Mouse (Mus musculus): ENCODE measurements at regions not wholly inside any gene's neighbourhood (a gene's known extent, or its start where the extent isn't known, plus 50 kb on each side); places are given as distances from the start of the nearest gene placed in this dataset.

DNA sequence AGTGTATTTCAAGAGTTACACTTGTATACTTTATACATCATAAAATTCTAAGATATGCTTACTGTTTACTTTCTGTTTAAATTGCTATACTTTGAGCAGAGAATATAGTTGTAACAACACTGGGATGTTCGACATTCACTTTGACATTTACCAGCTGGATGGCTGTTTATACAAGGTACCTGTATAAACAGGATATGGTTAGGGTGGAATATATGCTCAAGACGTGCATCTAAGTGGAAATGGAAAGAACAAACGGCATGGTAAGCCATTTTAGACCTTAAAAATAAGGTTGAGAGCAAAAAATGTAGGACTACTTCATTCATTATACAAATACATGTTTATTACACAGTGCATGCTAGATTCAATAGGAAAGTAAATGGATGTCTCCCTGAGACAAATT lies 195.9 kb upstream of the Rasa1 start:
- no peaks in the 10 kb centered on the region; the same call in none of the 2 replicates for H3K4me1 ChIP-seq (replicated peaks; ENCODE audit: control insufficient read depth, insufficient read depth, low read length)
- no peak for DNase-seq
- WGBS = 72% methylated on average over 3 of the region's 3 CpGs
- no peak overlapping the region for H3K4me3 ChIP-seq (ENCODE audit: control insufficient read depth, insufficient read depth, low read length)
- TF ChIP-seq POLR2A (IDR thresholded peaks at IDR 0.05; ENCODE audit: control insufficient read depth, extremely low read depth, insufficient read depth, low read length, poor library complexity) (no peak), CTCF (IDR thresholded peaks at IDR 0.05; ENCODE audit: borderline replicate concordance, control insufficient read depth, extremely low read depth, insufficient read depth, low read length, poor library complexity) (no peak)
- no peaks in the 10 kb centered on the region for H3K27me3 ChIP-seq (ENCODE audit: control insufficient read depth, insufficient read depth, low read length)
- no peaks in the 10 kb centered on the region for H3K36me3 ChIP-seq (ENCODE audit: control insufficient read depth, insufficient read depth, low read length)
- no peak overlapping the region for H3K27ac ChIP-seq (ENCODE audit: control insufficient read depth, insufficient read depth, low read length)

DNA sequence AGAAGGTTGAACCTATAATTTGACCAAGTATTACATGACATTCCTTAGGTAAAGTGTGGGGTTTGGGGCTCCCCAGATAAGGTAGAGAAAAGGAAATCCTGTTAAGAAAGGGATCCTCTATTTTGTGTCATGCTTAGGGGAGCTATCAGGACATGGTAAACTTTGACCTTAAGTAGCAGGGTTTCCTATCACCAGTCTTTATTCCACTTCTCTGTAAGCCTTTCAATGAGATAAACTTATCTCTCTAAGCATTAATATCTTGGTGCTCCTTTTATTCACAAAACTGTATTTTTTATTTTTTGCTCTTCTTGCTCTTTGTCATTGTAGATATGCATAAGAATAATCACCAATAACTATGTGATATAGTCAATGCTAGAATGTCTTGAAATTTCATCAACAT lies 194.4 kb upstream of the Rasa1 start:
- Histone ChIP-seq H3K36me3 (ENCODE audit: control insufficient read depth, insufficient read depth, low read length) (no peaks in the 10 kb centered on the region), H3K4me1 (replicated peaks; ENCODE audit: control insufficient read depth, insufficient read depth, low read length) (no peaks in the 10 kb centered on the region; the same call in none of the 2 replicates), H3K27me3 (ENCODE audit: control insufficient read depth, insufficient read depth, low read length) (no peaks in the 10 kb centered on the region), H3K4me3 (ENCODE audit: control insufficient read depth, insufficient read depth, low read length) (no peak overlapping the region), H3K27ac (ENCODE audit: control insufficient read depth, insufficient read depth, low read length) (no peak overlapping the region)
- TF ChIP-seq POLR2A (IDR thresholded peaks at IDR 0.05; ENCODE audit: control insufficient read depth, extremely low read depth, insufficient read depth, low read length, poor library complexity) = no peak
- TF ChIP-seq CTCF (IDR thresholded peaks at IDR 0.05; ENCODE audit: borderline replicate concordance, control insufficient read depth, extremely low read depth, insufficient read depth, low read length, poor library complexity) = no peak
- no peak for DNase-seq

DNA sequence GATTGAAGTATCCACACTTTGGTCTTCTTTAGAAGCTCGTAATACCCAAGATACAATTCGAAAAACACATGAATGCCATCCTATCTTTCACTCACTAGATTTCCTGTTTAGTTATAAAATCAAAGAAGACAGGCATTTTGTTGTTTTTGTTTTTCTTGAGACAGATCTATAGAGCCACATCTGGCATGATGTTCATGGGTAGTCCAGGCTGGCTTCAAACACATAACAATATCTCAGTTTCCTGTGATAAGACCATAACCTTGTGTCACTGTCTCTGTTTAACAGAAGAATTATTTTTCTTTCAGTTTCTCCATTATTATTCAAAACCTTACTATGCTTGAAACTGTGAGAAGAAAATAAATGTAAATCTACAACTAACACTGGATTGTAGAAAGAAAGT lies 190.5 kb upstream of the Rasa1 start:
- no peaks in the 10 kb centered on the region for H3K4me1 ChIP-seq (replicated peaks; ENCODE audit: control insufficient read depth, insufficient read depth, low read length)
- H3K36me3 ChIP-seq (ENCODE audit: control insufficient read depth, insufficient read depth, low read length) = no peaks in the 10 kb centered on the region
- 94% methylated on average over 2 of the region's 2 CpGs for WGBS
- DNase-seq = no peak
- no peak overlapping the region for H3K27ac ChIP-seq (ENCODE audit: control insufficient read depth, insufficient read depth, low read length)
- no peak overlapping the region for H3K4me3 ChIP-seq (ENCODE audit: control insufficient read depth, insufficient read depth, low read length)
- H3K27me3 ChIP-seq (ENCODE audit: control insufficient read depth, insufficient read depth, low read length) = no peaks in the 10 kb centered on the region
- TF ChIP-seq POLR2A (IDR thresholded peaks at IDR 0.05; ENCODE audit: control insufficient read depth, extremely low read depth, insufficient read depth, low read length, poor library complexity) (no peak), CTCF (IDR thresholded peaks at IDR 0.05; ENCODE audit: borderline replicate concordance, control insufficient read depth, extremely low read depth, insufficient read depth, low read length, poor library complexity) (no peak)

DNA sequence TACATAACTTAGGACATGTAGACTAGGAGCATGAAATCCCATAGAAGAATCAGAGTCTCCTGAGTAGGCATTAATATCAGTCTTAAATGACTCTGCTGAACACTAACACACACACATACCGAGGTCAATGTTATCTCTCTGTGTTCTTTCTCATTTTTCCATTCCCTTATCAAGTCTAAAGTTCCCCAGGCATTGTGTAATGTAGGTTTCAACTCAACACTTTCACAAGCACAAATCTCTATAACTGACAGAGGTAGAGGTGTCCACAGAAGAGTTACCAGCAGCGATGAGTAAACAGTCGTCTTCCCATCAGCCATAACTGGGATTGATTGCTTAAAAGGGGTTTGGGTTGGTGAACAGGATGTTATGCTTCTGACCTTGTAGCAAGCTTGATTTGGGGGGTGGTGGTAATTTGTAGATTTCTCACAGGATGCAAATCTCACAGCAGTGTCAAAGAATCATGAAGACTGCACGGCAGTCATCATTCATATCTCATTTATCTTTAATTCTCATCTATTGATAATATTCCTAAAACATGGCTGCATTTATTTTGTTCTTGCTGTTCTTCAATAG lies 187.4 kb upstream of the Rasa1 start:
- no peaks in the 10 kb centered on the region for H3K36me3 ChIP-seq (ENCODE audit: control insufficient read depth, insufficient read depth, low read length)
- H3K27ac ChIP-seq (ENCODE audit: control insufficient read depth, insufficient read depth, low read length) = no peak overlapping the region
- 92% methylated on average over 4 of the region's 4 CpGs for WGBS
- H3K4me1 ChIP-seq (replicated peaks; ENCODE audit: control insufficient read depth, insufficient read depth, low read length) = no peaks in the 10 kb centered on the region
- DNase-seq = no peak
- H3K27me3 ChIP-seq (ENCODE audit: control insufficient read depth, insufficient read depth, low read length) = no peaks in the 10 kb centered on the region
- no peak for TF ChIP-seq CTCF (IDR thresholded peaks at IDR 0.05; ENCODE audit: borderline replicate concordance, control insufficient read depth, extremely low read depth, insufficient read depth, low read length, poor library complexity)
- no peak overlapping the region for H3K4me3 ChIP-seq (ENCODE audit: control insufficient read depth, insufficient read depth, low read length)

DNA sequence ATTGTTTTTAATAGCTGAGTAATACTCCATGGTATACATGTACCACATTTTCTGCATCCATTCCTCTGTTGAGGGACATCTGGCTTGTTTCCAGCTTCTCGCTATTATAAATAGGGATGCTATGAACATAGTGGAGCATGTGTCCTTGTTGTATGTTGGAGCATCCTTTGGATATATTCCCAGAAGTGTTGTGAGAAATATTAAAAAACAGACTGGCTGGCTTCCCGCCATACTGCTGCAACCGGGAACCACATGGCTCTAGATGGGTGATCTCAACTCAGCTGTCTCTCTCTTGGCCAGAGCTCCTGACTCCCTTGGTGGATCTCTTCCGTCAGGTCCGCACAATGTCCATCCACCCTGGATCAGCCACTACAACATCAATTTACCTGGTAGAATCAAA lies 182.4 kb upstream of the Rasa1 start:
- no peak for DNase-seq
- Histone ChIP-seq H3K27me3 (ENCODE audit: control insufficient read depth, insufficient read depth, low read length) (no peaks in the 10 kb centered on the region), H3K4me3 (ENCODE audit: control insufficient read depth, insufficient read depth, low read length) (no peak overlapping the region), H3K36me3 (ENCODE audit: control insufficient read depth, insufficient read depth, low read length) (no peaks in the 10 kb centered on the region), H3K4me1 (replicated peaks; ENCODE audit: control insufficient read depth, insufficient read depth, low read length) (no peaks in the 10 kb centered on the region), H3K27ac (ENCODE audit: control insufficient read depth, insufficient read depth, low read length) (no peak overlapping the region)
- WGBS = 97% methylated on average over 5 of the region's 5 CpGs
- TF ChIP-seq POLR2A (IDR thresholded peaks at IDR 0.05; ENCODE audit: control insufficient read depth, extremely low read depth, insufficient read depth, low read length, poor library complexity) (no peak), CTCF (IDR thresholded peaks at IDR 0.05; ENCODE audit: borderline replicate concordance, control insufficient read depth, extremely low read depth, insufficient read depth, low read length, poor library complexity) (no peak)

DNA sequence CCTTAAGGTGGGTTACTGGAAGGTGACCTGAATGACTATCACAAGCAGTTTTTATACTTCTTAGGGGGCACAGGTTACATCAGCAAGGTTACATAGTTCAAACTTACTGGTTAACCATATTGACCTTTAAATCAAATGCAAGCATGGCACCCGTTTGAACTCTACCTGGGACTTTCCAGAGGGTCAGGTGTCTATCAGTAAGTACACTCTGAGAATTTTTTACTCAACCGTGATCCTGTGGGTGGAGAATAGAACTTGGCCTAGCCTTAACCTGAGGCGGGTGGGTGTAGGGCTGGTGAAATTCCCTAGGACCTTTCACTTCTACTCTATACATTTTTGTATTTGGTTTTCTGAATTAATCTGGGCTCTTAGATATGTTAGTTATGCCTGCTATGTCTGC lies 170.5 kb upstream of the Rasa1 start:
- no peaks in the 10 kb centered on the region for H3K27me3 ChIP-seq (ENCODE audit: control insufficient read depth, insufficient read depth, low read length)

DNA sequence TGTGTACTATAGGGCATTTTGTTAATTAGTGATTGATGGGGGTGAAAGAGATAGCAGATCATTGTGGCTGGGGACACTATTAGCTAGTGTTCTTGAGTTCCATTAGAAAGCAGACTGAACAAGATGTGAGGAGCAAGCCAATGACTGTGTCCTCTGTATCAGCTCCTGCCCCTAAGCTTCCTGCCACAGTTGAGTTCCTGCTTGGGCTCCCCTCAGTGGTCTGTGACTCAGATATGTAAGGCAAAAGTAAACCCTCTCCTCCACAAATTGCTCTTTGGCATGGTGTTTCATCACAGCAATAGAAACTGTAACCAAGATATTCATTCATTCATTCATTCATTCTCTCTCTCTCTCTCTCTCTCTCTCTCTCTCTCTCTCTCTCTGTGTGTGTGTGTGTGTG lies 169.7 kb upstream of the Rasa1 start:
- DNase-seq = no peak
- TF ChIP-seq CTCF (IDR thresholded peaks at IDR 0.05; ENCODE audit: borderline replicate concordance, control insufficient read depth, extremely low read depth, insufficient read depth, low read length, poor library complexity) (no peak), POLR2A (IDR thresholded peaks at IDR 0.05; ENCODE audit: control insufficient read depth, extremely low read depth, insufficient read depth, low read length, poor library complexity) (no peak)
- H3K4me3 ChIP-seq (ENCODE audit: control insufficient read depth, insufficient read depth, low read length) = no peak overlapping the region
- H3K4me1 ChIP-seq (replicated peaks; ENCODE audit: control insufficient read depth, insufficient read depth, low read length) = no peaks in the 10 kb centered on the region
- H3K27ac ChIP-seq (ENCODE audit: control insufficient read depth, insufficient read depth, low read length) = no peak overlapping the region
- H3K36me3 ChIP-seq (ENCODE audit: control insufficient read depth, insufficient read depth, low read length) = no peaks in the 10 kb centered on the region
- no peaks in the 10 kb centered on the region for H3K27me3 ChIP-seq (ENCODE audit: control insufficient read depth, insufficient read depth, low read length)

More for the DNA sequence above, 170.5 kb upstream of the Rasa1 start:
- WGBS = 90% methylated on average over 3 of the region's 3 CpGs
- no peak overlapping the region for H3K4me3 ChIP-seq (ENCODE audit: control insufficient read depth, insufficient read depth, low read length)
- no peaks in the 10 kb centered on the region for H3K4me1 ChIP-seq (replicated peaks; ENCODE audit: control insufficient read depth, insufficient read depth, low read length)
- H3K27ac ChIP-seq (ENCODE audit: control insufficient read depth, insufficient read depth, low read length) = no peak overlapping the region
- DNase-seq = no peak
- H3K36me3 ChIP-seq (ENCODE audit: control insufficient read depth, insufficient read depth, low read length) = no peaks in the 10 kb centered on the region
- TF ChIP-seq POLR2A (IDR thresholded peaks at IDR 0.05; ENCODE audit: control insufficient read depth, extremely low read depth, insufficient read depth, low read length, poor library complexity) = no peak
- no peak for TF ChIP-seq CTCF (IDR thresholded peaks at IDR 0.05; ENCODE audit: borderline replicate concordance, control insufficient read depth, extremely low read depth, insufficient read depth, low read length, poor library complexity)

All from thymus, adult 2 months (tissue).